Mouse (Mus musculus): Measurements from ENCODE around the gene Xrn1. TPM values are rescaled to one million over a fixed set of nuclear protein-coding genes. Genes with fewer than 3 reads are reported as not detected.
"Not testable (repeated sequence)": the region's sequence is repeated elsewhere in the genome, so short reads cannot be mapped to it uniquely, and the experiment has no call there.

Gene Xrn1
- polyA plus RNA-seq, 1 experiment from 2014 or later: 18.8 TPM

- 79% methylated on average over 2 of the region's 2 CpGs for WGBS
- Histone ChIP-seq H3K9me3 (ENCODE audit: control insufficient read depth, low read length) (no peaks in the 10 kb centered on the region), H3K4me3 (ENCODE audit: control insufficient read depth in 1 of 2, insufficient read depth in 1 of 2, low read depth in 1 of 2, low read length in 2 of 2) (no peak overlapping the region), H3K4me2 (ENCODE audit: low read length) (no peak overlapping the region), H3K36me3 (ENCODE audit: control insufficient read depth, insufficient read depth, low read length) (no peaks in the 10 kb centered on the region), H3K4me1 (ENCODE audit: control insufficient read depth in 2 of 2, insufficient read depth in 2 of 2, low read length in 2 of 2) (no peaks in the 10 kb centered on the region), H3K27me3 (ENCODE audit: control insufficient read depth, insufficient read depth, low read length) (no peaks in the 10 kb centered on the region), H3K9ac (ENCODE audit: low read length) (no peak overlapping the region), H3K27ac (replicated peaks in 1 of 2; ENCODE audit: control insufficient read depth in 1 of 2, insufficient read depth in 1 of 2, low read depth in 2 of 2, low read length in 2 of 2) (no peak overlapping the region)
- no peak for ATAC-seq (ENCODE audit: insufficient number of reproducible peaks, insufficient read depth, low FRiP score, low read depth)
Measured at GRCm38 (mm10) chr9:96087671-96088070, 133.1 kb downstream of the Xrn1 start.

- H3K27ac ChIP-seq (replicated peaks in 1 of 2; ENCODE audit: control insufficient read depth in 1 of 2, insufficient read depth in 1 of 2, low read depth in 2 of 2, low read length in 2 of 2); H3K9ac ChIP-seq (ENCODE audit: low read length); H3K27me3 ChIP-seq (ENCODE audit: control insufficient read depth, insufficient read depth, low read length); H3K4me1 ChIP-seq (ENCODE audit: control insufficient read depth in 2 of 2, insufficient read depth in 2 of 2, low read length in 2 of 2); H3K9me3 ChIP-seq (ENCODE audit: control insufficient read depth, low read length); H3K36me3 ChIP-seq (ENCODE audit: control insufficient read depth, insufficient read depth, low read length); ATAC-seq (ENCODE audit: insufficient number of reproducible peaks, insufficient read depth, low FRiP score, low read depth); H3K4me2 ChIP-seq (ENCODE audit: low read length); H3K4me3 ChIP-seq (ENCODE audit: control insufficient read depth in 1 of 2, insufficient read depth in 1 of 2, low read depth in 1 of 2, low read length in 2 of 2): not testable (repeated sequence)
- 79% methylated on average over 3 of the region's 3 CpGs for WGBS
Measured at GRCm38 (mm10) chr9:96088456-96088855, 133.9 kb downstream of the Xrn1 start.

GRCm38 (mm10) chr9:96092637-96093036, 138.1 kb downstream of the Xrn1 start:
- not testable (repeated sequence) for ATAC-seq (ENCODE audit: insufficient number of reproducible peaks, insufficient read depth, low FRiP score, low read depth); H3K36me3 ChIP-seq (ENCODE audit: control insufficient read depth, insufficient read depth, low read length); H3K27ac ChIP-seq (replicated peaks in 1 of 2; ENCODE audit: control insufficient read depth in 1 of 2, insufficient read depth in 1 of 2, low read depth in 2 of 2, low read length in 2 of 2); H3K27me3 ChIP-seq (ENCODE audit: control insufficient read depth, insufficient read depth, low read length); H3K4me2 ChIP-seq (ENCODE audit: low read length); H3K9ac ChIP-seq (ENCODE audit: low read length); H3K4me3 ChIP-seq (ENCODE audit: control insufficient read depth in 1 of 2, insufficient read depth in 1 of 2, low read depth in 1 of 2, low read length in 2 of 2); H3K4me1 ChIP-seq (ENCODE audit: control insufficient read depth in 2 of 2, insufficient read depth in 2 of 2, low read length in 2 of 2)
- peaks cover 16% of the 10 kb centered on the region for H3K9me3 ChIP-seq (ENCODE audit: control insufficient read depth, low read length)
- WGBS: 95% methylated on average over 10 of the region's 10 CpGs

GRCm38 (mm10) chr9:96093221-96093620, 138.7 kb downstream of the Xrn1 start:
- Histone ChIP-seq H3K27ac (replicated peaks in 1 of 2; ENCODE audit: control insufficient read depth in 1 of 2, insufficient read depth in 1 of 2, low read depth in 2 of 2, low read length in 2 of 2) (no peak overlapping the region), H3K4me2 (ENCODE audit: low read length) (no peak overlapping the region), H3K9me3 (ENCODE audit: control insufficient read depth, low read length) (peaks cover 17% of the 10 kb centered on the region), H3K9ac (ENCODE audit: low read length) (no peak overlapping the region), H3K36me3 (ENCODE audit: control insufficient read depth, insufficient read depth, low read length) (no peaks in the 10 kb centered on the region), H3K27me3 (ENCODE audit: control insufficient read depth, insufficient read depth, low read length) (no peaks in the 10 kb centered on the region), H3K4me1 (ENCODE audit: control insufficient read depth in 2 of 2, insufficient read depth in 2 of 2, low read length in 2 of 2) (no peaks in the 10 kb centered on the region), H3K4me3 (ENCODE audit: control insufficient read depth in 1 of 2, insufficient read depth in 1 of 2, low read depth in 1 of 2, low read length in 2 of 2) (no peak overlapping the region)
- 94% methylated on average over 1 of the region's 1 CpGs for WGBS
- ATAC-seq (ENCODE audit: insufficient number of reproducible peaks, insufficient read depth, low FRiP score, low read depth): no peak

DNA sequence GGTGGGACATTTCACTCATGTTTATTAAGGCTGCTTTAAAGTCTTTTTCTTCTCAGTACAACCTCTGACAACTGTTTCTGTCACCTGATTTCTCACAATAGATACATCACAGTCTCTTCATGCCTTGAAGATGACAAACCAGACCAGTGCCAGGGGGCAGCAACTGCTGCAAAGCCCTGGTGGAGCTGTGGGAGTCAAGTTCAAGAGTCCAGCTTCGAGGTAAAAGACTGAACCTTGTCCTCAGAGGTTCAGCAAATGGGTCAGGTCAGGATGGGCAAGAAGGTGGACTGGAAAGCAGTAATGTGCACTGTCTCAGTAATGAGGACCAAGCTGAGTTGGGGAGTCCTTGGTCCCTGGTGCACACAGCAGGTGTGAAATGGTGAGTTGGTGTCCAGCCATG, 139.8 kb downstream of the Xrn1 start:
- 57% methylated on average over 1 of the region's 1 CpGs for WGBS
- no peaks in the 10 kb centered on the region for H3K27me3 ChIP-seq (ENCODE audit: control insufficient read depth, insufficient read depth, low read length)
- ATAC-seq (ENCODE audit: insufficient number of reproducible peaks, insufficient read depth, low FRiP score, low read depth): no peak
- H3K4me2 ChIP-seq (ENCODE audit: low read length): no peak overlapping the region
- H3K4me1 ChIP-seq (ENCODE audit: control insufficient read depth in 2 of 2, insufficient read depth in 2 of 2, low read length in 2 of 2): no peaks in the 10 kb centered on the region
- no peak overlapping the region for H3K27ac ChIP-seq (replicated peaks in 1 of 2; ENCODE audit: control insufficient read depth in 1 of 2, insufficient read depth in 1 of 2, low read depth in 2 of 2, low read length in 2 of 2)
- H3K9me3 ChIP-seq (ENCODE audit: control insufficient read depth, low read length): peaks cover 24% of the 10 kb centered on the region
- no peak overlapping the region for H3K4me3 ChIP-seq (ENCODE audit: control insufficient read depth in 1 of 2, insufficient read depth in 1 of 2, low read depth in 1 of 2, low read length in 2 of 2)
- H3K9ac ChIP-seq (ENCODE audit: low read length): no peak overlapping the region
- no peaks in the 10 kb centered on the region for H3K36me3 ChIP-seq (ENCODE audit: control insufficient read depth, insufficient read depth, low read length)

DNA sequence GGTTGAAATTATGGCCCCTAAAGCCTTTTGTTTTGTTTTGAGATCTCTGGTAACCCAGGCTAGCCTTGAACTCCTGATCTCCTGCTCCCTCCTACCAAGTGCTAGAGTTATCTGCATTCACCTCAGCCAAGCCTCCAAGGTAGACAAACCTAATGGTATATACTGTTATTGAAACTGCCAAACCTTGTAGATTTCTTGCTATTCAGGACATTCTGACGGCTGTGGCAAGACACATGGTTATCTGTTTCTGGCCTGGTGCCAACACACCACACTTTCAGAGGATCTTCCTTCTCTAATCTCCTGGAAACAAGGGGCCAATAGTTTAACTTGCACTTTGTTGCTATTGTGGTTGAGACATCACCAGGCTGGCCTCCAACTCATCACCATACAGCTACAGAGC, 140.6 kb downstream of the Xrn1 start:
- Histone ChIP-seq H3K27me3 (ENCODE audit: control insufficient read depth, insufficient read depth, low read length) (no peaks in the 10 kb centered on the region), H3K4me2 (ENCODE audit: low read length) (no peak overlapping the region), H3K27ac (replicated peaks in 1 of 2; ENCODE audit: control insufficient read depth in 1 of 2, insufficient read depth in 1 of 2, low read depth in 2 of 2, low read length in 2 of 2) (no peak overlapping the region), H3K36me3 (ENCODE audit: control insufficient read depth, insufficient read depth, low read length) (no peaks in the 10 kb centered on the region), H3K4me3 (ENCODE audit: control insufficient read depth in 1 of 2, insufficient read depth in 1 of 2, low read depth in 1 of 2, low read length in 2 of 2) (no peak overlapping the region), H3K9ac (ENCODE audit: low read length) (no peak overlapping the region), H3K9me3 (ENCODE audit: control insufficient read depth, low read length) (peaks cover 33% of the 10 kb centered on the region), H3K4me1 (ENCODE audit: control insufficient read depth in 2 of 2, insufficient read depth in 2 of 2, low read length in 2 of 2) (no peaks in the 10 kb centered on the region)
- WGBS: 49% methylated on average over 1 of the region's 1 CpGs
- no peak for ATAC-seq (ENCODE audit: insufficient number of reproducible peaks, insufficient read depth, low FRiP score, low read depth)

- ATAC-seq (ENCODE audit: insufficient number of reproducible peaks, insufficient read depth, low FRiP score, low read depth): no peak
- Histone ChIP-seq H3K9me3 (ENCODE audit: control insufficient read depth, low read length) (peaks cover 22% of the 10 kb centered on the region), H3K4me3 (ENCODE audit: control insufficient read depth in 1 of 2, insufficient read depth in 1 of 2, low read depth in 1 of 2, low read length in 2 of 2) (no peak overlapping the region), H3K36me3 (ENCODE audit: control insufficient read depth, insufficient read depth, low read length) (no peaks in the 10 kb centered on the region), H3K27ac (replicated peaks in 1 of 2; ENCODE audit: control insufficient read depth in 1 of 2, insufficient read depth in 1 of 2, low read depth in 2 of 2, low read length in 2 of 2) (no peak overlapping the region), H3K4me1 (ENCODE audit: control insufficient read depth in 2 of 2, insufficient read depth in 2 of 2, low read length in 2 of 2) (no peaks in the 10 kb centered on the region), H3K4me2 (ENCODE audit: low read length) (no peak overlapping the region), H3K9ac (ENCODE audit: low read length) (no peak overlapping the region), H3K27me3 (ENCODE audit: control insufficient read depth, insufficient read depth, low read length) (no peaks in the 10 kb centered on the region)
- 80% methylated on average over 8 of the region's 8 CpGs for WGBS
Measured at GRCm38 (mm10) chr9:96102846-96103245, 148.3 kb downstream of the Xrn1 start.
